Mouse (Mus musculus): ENCODE measurements at regions not wholly inside any gene's neighbourhood (a gene's known extent, or its start where the extent isn't known, plus 50 kb on each side); places are given as distances from the start of the nearest gene placed in this dataset.

DNA sequence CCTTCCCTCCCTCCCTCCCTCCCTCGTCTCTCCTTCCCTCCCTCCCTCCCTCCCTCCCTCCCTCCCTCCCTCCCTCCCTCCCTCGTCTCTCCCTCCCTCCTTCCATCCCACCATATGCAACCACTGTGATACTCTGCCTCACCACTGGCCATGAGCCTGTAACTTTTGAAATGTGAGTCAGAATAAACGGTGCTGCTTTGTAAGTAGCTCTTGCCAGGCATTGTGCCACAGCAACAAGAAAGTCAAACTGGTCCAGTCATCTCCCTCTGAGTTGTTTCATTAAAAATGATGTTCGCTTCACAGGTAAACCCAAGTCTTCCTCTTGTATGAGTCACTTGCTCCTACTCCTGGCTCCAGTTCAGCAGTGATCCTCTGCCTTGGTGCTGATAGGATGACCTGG, 85.1 kb upstream of the Otud4 start:
- TF ChIP-seq USF1 (IDR thresholded peaks at IDR 0.05; ENCODE audit: low read depth) (no peak), CTCF (IDR thresholded peaks at IDR 0.05; ENCODE audit: control insufficient read depth, insufficient read depth, insufficient read length) (no peak), CEBPB (IDR thresholded peaks at IDR 0.05; ENCODE audit: low read depth) (no peak)

Data from C2C12 (cell line).